Mouse (Mus musculus): ENCODE data around the gene Gcc1.

DNA sequence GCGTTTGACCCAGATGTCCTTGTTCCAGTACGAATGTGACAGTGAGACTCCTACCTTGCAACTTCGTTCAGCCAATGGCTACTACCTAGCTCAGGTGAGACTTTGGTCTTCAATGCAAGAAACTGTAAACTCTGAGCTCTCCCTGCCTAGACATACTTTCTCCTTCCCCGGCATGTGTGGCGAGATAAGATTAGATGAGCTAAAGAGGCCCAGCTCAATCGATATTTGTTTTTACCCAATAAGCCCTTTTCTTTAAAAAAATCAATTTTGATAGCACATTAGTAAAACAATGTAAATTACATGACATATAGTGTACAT is 3.3 kb upstream of the Gcc1 start:
- TF ChIP-seq CHD2 (IDR thresholded peaks at IDR 0.05; ENCODE audit: low read depth, low read length) (no peak), ZNF384 (IDR thresholded peaks at IDR 0.05; ENCODE audit: low read depth, low read length) (no peak)

Measured in ES-E14 (cell line).